8 mouse cellular contexts compared by ENCODE assay signal in genomic region chr6:53067446-53067988, GRCm38 (mm10). TPM values are rescaled to one million over a fixed set of nuclear protein-coding genes. Genes with fewer than 3 reads are reported as not detected.
A peak's percentile ranks its signal among the peaks of the same experiment; 100 is the strongest.
DNase-seq lines count a peak whose midpoint lies in the region; ATAC-seq and TF ChIP-seq lines count a peak whose summit lies in the region.

No protein-coding gene starts in this region.

- peak overlapping the region; percentile 88 for H3K4me2 ChIP-seq in forebrain, embryonic 14.5 days (ENCODE audit: low read length)
- H3K4me2 ChIP-seq in kidney, embryonic 14.5 days (replicated peaks; ENCODE audit: low read depth, low read length), result peak overlapping the region; percentile 98

- TF ChIP-seq CTCF in kidney, adult 2 months (conservative IDR thresholded peaks at IDR 0.05; ENCODE audit: insufficient read depth, insufficient read length, low read depth, low read length), result no peak
- no peak for TF ChIP-seq CTCF in brain, embryonic 14.5 days (IDR thresholded peaks at IDR 0.05; ENCODE audit: borderline replicate concordance, extremely low read depth, insufficient read depth, insufficient read length)

- no peak for TF ChIP-seq POLR2A in kidney, adult 2 months (IDR thresholded peaks at IDR 0.05; ENCODE audit: low read depth, low read length)
- TF ChIP-seq POLR2A in brain, embryonic 14.5 days (IDR thresholded peaks at IDR 0.05; ENCODE audit: borderline replicate concordance, extremely low read depth, insufficient read depth, insufficient read length, poor library complexity, severe bottlenecking), result no peak

- H3K9me3 ChIP-seq in forebrain, embryonic 14.5 days (replicated peaks; ENCODE audit: control insufficient read depth, low read length), result no peaks in the 10 kb centered on the region
- no peaks in the 10 kb centered on the region for H3K9me3 ChIP-seq in kidney, embryonic 14.5 days (ENCODE audit: control insufficient read depth, low read length)

- DNase-seq in kidney, adult 2 months, result no peak
- no peak for DNase-seq in kidney, adult 9 months
- peak; percentile 37 for DNase-seq in brain, embryonic 14.5 days (ENCODE audit: low read depth)
- DNase-seq in forebrain, embryonic 14.5 days (ENCODE audit: low spot score), result peak; percentile 28
- peak; percentile 7 to 13 for DNase-seq in lung, adult 18-20 months
- peak; percentile 23 for DNase-seq in retina, embryonic 14.5 days (ENCODE audit: low spot score)
- DNase-seq in c-Kit-positive CD71-positive TER-119-positive erythroid progenitor cells, embryonic 14.5 days (ENCODE audit: low spot score), result no peak

- H3K36me3 ChIP-seq in kidney, adult 2 months (ENCODE audit: control insufficient read depth, insufficient read depth, low read length), result no peaks in the 10 kb centered on the region
- no peaks in the 10 kb centered on the region for H3K36me3 ChIP-seq in forebrain, embryonic 14.5 days (ENCODE audit: control insufficient read depth, insufficient read depth, low read length)
- H3K36me3 ChIP-seq in kidney, embryonic 14.5 days (ENCODE audit: control insufficient read depth, insufficient read depth, low read length), result no peaks in the 10 kb centered on the region

- H3K27ac ChIP-seq in kidney, adult 2 months (ENCODE audit: insufficient read depth, low read depth, low read length), result no peak overlapping the region
- peak overlapping the region; percentile 84; the same call in 1 of the 2 replicates for H3K27ac ChIP-seq in forebrain, embryonic 14.5 days (ENCODE audit: low read depth, low read length)
- no peak overlapping the region for H3K27ac ChIP-seq in kidney, embryonic 14.5 days (ENCODE audit: low read depth, low read length)

- peak; percentile 13; the same call in 1 of the 2 replicates for ATAC-seq in forebrain, embryonic 14.5 days
- 0 out of 2 replicates have a peak, but pooled peaks have one; percentile 28 for ATAC-seq in kidney, embryonic 14.5 days (ENCODE audit: low FRiP score, low TSS enrichment)

- H3K4me3 ChIP-seq in kidney, adult 2 months (ENCODE audit: insufficient read depth, low read depth, low read length), result peak overlapping the region; percentile 62
- peak overlapping the region; percentile 75 for H3K4me3 ChIP-seq in forebrain, embryonic 14.5 days (ENCODE audit: low read depth, low read length)
- H3K4me3 ChIP-seq in kidney, embryonic 14.5 days (ENCODE audit: low read length), result peak overlapping the region; percentile 81

- H3K27me3 ChIP-seq in kidney, adult 2 months (replicated peaks; ENCODE audit: control insufficient read depth, insufficient read depth, low read length), result peaks cover 3% of the 10 kb centered on the region
- H3K27me3 ChIP-seq in forebrain, embryonic 14.5 days (replicated peaks; ENCODE audit: control insufficient read depth, insufficient read depth, low read length), result no peaks in the 10 kb centered on the region
- H3K27me3 ChIP-seq in kidney, embryonic 14.5 days (ENCODE audit: control insufficient read depth, insufficient read depth, low read length), result peaks cover 25% of the 10 kb centered on the region

- WGBS in kidney, adult 2 months, result 16% methylated on average over 40 of the region's 41 CpGs
- WGBS in forebrain, embryonic 14.5 days, result 5% methylated on average over 17 of the region's 41 CpGs
- WGBS in kidney, embryonic 14.5 days, result 4% methylated on average over 29 of the region's 41 CpGs

- H3K9ac ChIP-seq in forebrain, embryonic 14.5 days (ENCODE audit: low read length), result peak overlapping the region; percentile 87
- H3K9ac ChIP-seq in kidney, embryonic 14.5 days (ENCODE audit: low read depth, low read length), result peak overlapping the region; percentile 68

- H3K4me1 ChIP-seq in kidney, adult 2 months (ENCODE audit: control insufficient read depth, insufficient read depth, low read length), result no peaks in the 10 kb centered on the region
- 0 out of 2 replicates have a peak, but pooled peaks cover 7% of the 10 kb centered on the region for H3K4me1 ChIP-seq in forebrain, embryonic 14.5 days (ENCODE audit: control insufficient read depth, insufficient read depth, low read length)
- no peaks in the 10 kb centered on the region for H3K4me1 ChIP-seq in kidney, embryonic 14.5 days (ENCODE audit: control insufficient read depth, insufficient read depth, low read length)

RNA-seq across cellular contexts. Expression of gene Jazf1, which starts 0.9 kb away (rescaled TPM):
- polyA plus RNA-seq in kidney, adult 2 months (2012; rRNA removed), result 0.68 and 0.84 TPM in 2 replicates
- 17.6 and 26.8 TPM in 2 replicates for polyA plus RNA-seq in brain, embryonic 14.5 days (2012; rRNA removed)
- 22.0 and 32.7 TPM in 2 replicates for polyA plus RNA-seq in forebrain, embryonic 14.5 days (2014; fragmentation: Nextera tagmentation; extraction: Ambion mirVana)
- 2.2 and 3.6 TPM in 2 replicates for polyA plus RNA-seq in kidney, embryonic 14.5 days (2014; fragmentation: Nextera tagmentation; extraction: Ambion mirVana)

Comparison
In these comparisons a context has a peak if more than half of its experiments do, and no peak if none do; other contexts are left out.
1. DNase-seq: peak in brain, embryonic 14.5 days (single experiment), forebrain, embryonic 14.5 days (single experiment), lung, adult 18-20 months (2 of 2) and retina, embryonic 14.5 days (single experiment); none in kidney, adult 2 months (single experiment), kidney, adult 9 months (single experiment) and c-Kit-positive CD71-positive TER-119-positive erythroid progenitor cells, embryonic 14.5 days (single experiment).
2. Peak in every context shown above with its lines, with median percentiles within 50 percentile points of each other: H3K4me3 ChIP-seq.